Mouse (Mus musculus): ENCODE data around the gene Pctp. TPM values are rescaled to one million over a fixed set of nuclear protein-coding genes. Genes with fewer than 3 reads are reported as not detected.

Gene Pctp
- polyA plus RNA-seq, 1 experiment from 2014 or later = 2.7 TPM

- Histone ChIP-seq H3K4me1 (replicated peaks) (no peaks in the 10 kb centered on the region), H3K4me3 (no peak overlapping the region), H3K27me3 (peaks cover 5% of the 10 kb centered on the region; the same call in 1 of the 2 replicates), H3K9me3 (no peaks in the 10 kb centered on the region), H3K9ac (no peak overlapping the region), H3K36me3 (no peaks in the 10 kb centered on the region), H3K27ac (replicated peaks) (no peak overlapping the region), H3K4me2 (no peak overlapping the region)
- ATAC-seq (ENCODE audit: low read depth) = no peak
- WGBS = 43% methylated on average over 10 of the region's 10 CpGs
Measured at GRCm38 (mm10) chr11:89985200-89986187, 17.2 kb downstream of the Pctp start.

- Histone ChIP-seq H3K27ac (replicated peaks) (no peak overlapping the region), H3K4me2 (no peak overlapping the region), H3K9me3 (no peaks in the 10 kb centered on the region), H3K4me1 (replicated peaks) (no peaks in the 10 kb centered on the region), H3K36me3 (no peaks in the 10 kb centered on the region), H3K9ac (no peak overlapping the region), H3K27me3 (no peaks in the 10 kb centered on the region; the same call in 1 of the 2 replicates), H3K4me3 (no peak overlapping the region)
- WGBS = 94% methylated on average over 5 of the region's 5 CpGs
- ATAC-seq (ENCODE audit: low read depth) = no peak
Measured at GRCm38 (mm10) chr11:89984436-89984835, 18.3 kb downstream of the Pctp start.

GRCm38 (mm10) chr11:89982918-89983317 is 19.8 kb downstream of the Pctp start:
- 69% methylated on average over 2 of the region's 2 CpGs for WGBS
- H3K27me3 ChIP-seq = no peaks in the 10 kb centered on the region; the same call in 1 of the 2 replicates
- no peak overlapping the region for H3K9ac ChIP-seq
- H3K9me3 ChIP-seq = no peaks in the 10 kb centered on the region
- no peak for ATAC-seq (ENCODE audit: low read depth)
- no peak overlapping the region for H3K4me3 ChIP-seq
- H3K36me3 ChIP-seq = no peaks in the 10 kb centered on the region
- H3K27ac ChIP-seq (replicated peaks) = no peak overlapping the region
- peaks cover 13% of the 10 kb centered on the region for H3K4me1 ChIP-seq (replicated peaks)
- no peak overlapping the region for H3K4me2 ChIP-seq

GRCm38 (mm10) chr11:89980106-89980505 is 22.6 kb downstream of the Pctp start:
- Histone ChIP-seq H3K4me3 (no peak overlapping the region), H3K4me2 (no peak overlapping the region), H3K27ac (replicated peaks) (no peak overlapping the region), H3K9me3 (no peaks in the 10 kb centered on the region), H3K36me3 (no peaks in the 10 kb centered on the region), H3K27me3 (no peaks in the 10 kb centered on the region), H3K4me1 (replicated peaks) (peaks cover 15% of the 10 kb centered on the region), H3K9ac (no peak overlapping the region)
- 93% methylated on average over 2 of the region's 2 CpGs for WGBS
- ATAC-seq (ENCODE audit: low read depth) = no peak

- ATAC-seq (ENCODE audit: low read depth) = no peak
- Histone ChIP-seq H3K4me3 (no peak overlapping the region), H3K9me3 (no peaks in the 10 kb centered on the region), H3K27me3 (no peaks in the 10 kb centered on the region), H3K4me1 (replicated peaks) (peaks cover 15% of the 10 kb centered on the region), H3K9ac (no peak overlapping the region), H3K27ac (replicated peaks) (0 out of 2 replicates have a peak overlapping the region, but pooled peaks have one; percentile 23), H3K36me3 (no peaks in the 10 kb centered on the region), H3K4me2 (no peak overlapping the region)
- 76% methylated on average over 11 of the region's 11 CpGs for WGBS
Measured at GRCm38 (mm10) chr11:89978914-89979818, 23.5 kb downstream of the Pctp start.

- 0 out of 2 replicates have a peak overlapping the region, but pooled peaks have one; percentile 23 for H3K27ac ChIP-seq (replicated peaks)
- no peaks in the 10 kb centered on the region for H3K27me3 ChIP-seq
- 29% methylated on average over 11 of the region's 11 CpGs for WGBS
- no peak for ATAC-seq (ENCODE audit: low read depth)
- no peaks in the 10 kb centered on the region for H3K9me3 ChIP-seq
- H3K4me2 ChIP-seq = peak overlapping the region; percentile 29
- peaks cover 15% of the 10 kb centered on the region for H3K4me1 ChIP-seq (replicated peaks)
- H3K36me3 ChIP-seq = no peaks in the 10 kb centered on the region
- H3K4me3 ChIP-seq = no peak overlapping the region
- no peak overlapping the region for H3K9ac ChIP-seq
Measured at GRCm38 (mm10) chr11:89978353-89978831, 24.3 kb downstream of the Pctp start.

- H3K4me2 ChIP-seq = peak overlapping the region; percentile 29
- ATAC-seq (ENCODE audit: low read depth) = no peak
Measured at GRCm38 (mm10) chr11:89977746-89978352, 24.8 kb downstream of the Pctp start.

GRCm38 (mm10) chr11:89976361-89976760 is 26.3 kb downstream of the Pctp start:
- Histone ChIP-seq H3K27me3 (no peaks in the 10 kb centered on the region), H3K4me3 (no peak overlapping the region), H3K9me3 (no peaks in the 10 kb centered on the region), H3K9ac (no peak overlapping the region), H3K27ac (replicated peaks) (no peak overlapping the region), H3K36me3 (no peaks in the 10 kb centered on the region), H3K4me1 (replicated peaks) (peaks cover 20% of the 10 kb centered on the region), H3K4me2 (no peak overlapping the region)
- 92% methylated on average over 5 of the region's 5 CpGs for WGBS
- ATAC-seq (ENCODE audit: low read depth) = no peak

More at GRCm38 (mm10) chr11:89977746-89978352, 24.8 kb downstream of the Pctp start:
- 62% methylated on average over 7 of the region's 7 CpGs for WGBS
- no peak overlapping the region for H3K4me3 ChIP-seq
- H3K9ac ChIP-seq = no peak overlapping the region
- no peaks in the 10 kb centered on the region for H3K9me3 ChIP-seq
- H3K27me3 ChIP-seq = no peaks in the 10 kb centered on the region
- no peaks in the 10 kb centered on the region for H3K36me3 ChIP-seq
- no peak overlapping the region for H3K27ac ChIP-seq (replicated peaks)
- H3K4me1 ChIP-seq (replicated peaks) = peaks cover 15% of the 10 kb centered on the region

- Histone ChIP-seq H3K4me2 (no peak overlapping the region), H3K4me1 (replicated peaks) (peaks cover 15% of the 10 kb centered on the region), H3K27ac (replicated peaks) (no peak overlapping the region), H3K9me3 (no peaks in the 10 kb centered on the region), H3K4me3 (no peak overlapping the region), H3K36me3 (no peaks in the 10 kb centered on the region), H3K27me3 (no peaks in the 10 kb centered on the region), H3K9ac (no peak overlapping the region)
- no peak for ATAC-seq (ENCODE audit: low read depth)
- 21% methylated on average over 3 of the region's 3 CpGs for WGBS
Measured at GRCm38 (mm10) chr11:89971296-89971695, 31.4 kb downstream of the Pctp start.

- Histone ChIP-seq H3K27me3 (no peaks in the 10 kb centered on the region), H3K36me3 (no peaks in the 10 kb centered on the region), H3K4me2 (no peak overlapping the region), H3K4me1 (replicated peaks) (peaks cover 15% of the 10 kb centered on the region), H3K9me3 (no peaks in the 10 kb centered on the region), H3K9ac (no peak overlapping the region), H3K4me3 (no peak overlapping the region), H3K27ac (replicated peaks) (no peak overlapping the region)
- no peak for ATAC-seq (ENCODE audit: low read depth)
- 36% methylated on average over 4 of the region's 4 CpGs for WGBS
Measured at GRCm38 (mm10) chr11:89970726-89971125, 32.0 kb downstream of the Pctp start.

- Histone ChIP-seq H3K4me2 (no peak overlapping the region), H3K4me3 (no peak overlapping the region), H3K9ac (no peak overlapping the region), H3K9me3 (no peaks in the 10 kb centered on the region), H3K36me3 (no peaks in the 10 kb centered on the region), H3K4me1 (replicated peaks) (peaks cover 15% of the 10 kb centered on the region), H3K27me3 (no peaks in the 10 kb centered on the region), H3K27ac (replicated peaks) (no peak overlapping the region)
- no peak for ATAC-seq (ENCODE audit: low read depth)
- 75% methylated on average over 4 of the region's 4 CpGs for WGBS
Measured at GRCm38 (mm10) chr11:89969131-89969530, 33.6 kb downstream of the Pctp start.
